Comparison of ENCODE assay signal across 11 mouse cellular contexts in the genomic region with DNA sequence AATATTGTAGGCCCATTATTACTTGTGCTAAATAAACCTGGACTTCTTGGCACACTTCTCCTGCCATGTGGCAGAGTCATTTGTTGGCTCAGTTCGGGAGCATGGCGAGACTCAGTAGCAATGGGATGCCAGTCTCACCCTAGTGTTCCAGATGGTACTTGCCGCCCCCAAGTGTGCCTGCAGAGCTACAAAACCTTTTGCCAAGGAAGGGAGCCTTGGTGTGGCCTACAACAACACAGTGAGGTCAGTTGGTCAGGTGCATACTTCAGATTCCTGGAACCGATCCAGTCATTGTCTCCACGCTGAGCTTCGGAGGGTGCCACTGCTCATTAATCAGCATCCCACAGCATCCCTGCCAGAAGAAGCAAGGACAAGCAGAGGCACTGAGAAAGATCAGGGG. TPM values are rescaled to one million over a fixed set of nuclear protein-coding genes. Genes with fewer than 3 reads are reported as not detected.
A peak's percentile ranks its signal among the peaks of the same experiment; 100 is the strongest.
DNase-seq lines count a peak whose midpoint lies in the region; ATAC-seq lines count a peak whose summit lies in the region.
"Had no signal": no experiment of that assay in that cellular context is flagged by ENCODE, and none has a peak within 500 bp of the region (broad histone marks: within the 10 kb centered on the region; RNA-seq: fewer than 3 reads in every experiment).

No protein-coding gene starts in this region.

- 52% methylated on average over 6 of the region's 6 CpGs for WGBS in heart, embryonic 10.5 days
- WGBS in lung, embryonic 15.5 days: 28% methylated on average over 6 of the region's 6 CpGs

- H3K27ac ChIP-seq in heart, embryonic 10.5 days: peak overlapping the region; percentile 42; the same call in 1 of the 2 replicates
- peak overlapping the region; percentile 53; the same call in 1 of the 2 replicates for H3K27ac ChIP-seq in lung, embryonic 15.5 days
- H3K27ac ChIP-seq: midbrain, embryonic 12.5 days had no signal

- H3K27me3 ChIP-seq in heart, embryonic 10.5 days (ENCODE audit: insufficient read depth, poor library complexity, severe bottlenecking): no peaks in the 10 kb centered on the region
- H3K27me3 ChIP-seq in lung, embryonic 15.5 days: no peaks in the 10 kb centered on the region
- H3K27me3 ChIP-seq: CH12.LX had no signal

- H3K4me2 ChIP-seq in lung, embryonic 15.5 days: no peak overlapping the region
- H3K4me2 ChIP-seq: midbrain, embryonic 12.5 days had no signal

- peak; percentile 27 for DNase-seq in gastrocnemius, adult 18-20 months (ENCODE audit: low spot score)
- no peak for DNase-seq in gastrocnemius, adult 8-10 months (ENCODE audit: low spot score in 2 of 2)
- peak; percentile 99 for DNase-seq in cerebellum, adult 11-12 months
- DNase-seq in heart, embryonic 10.5 days (ENCODE audit: low spot score): no peak
- peak; percentile 62 to 83 for DNase-seq in kidney, postnatal 36 days

- H3K9me3 ChIP-seq in heart, embryonic 10.5 days: no peaks in the 10 kb centered on the region
- no peaks in the 10 kb centered on the region for H3K9me3 ChIP-seq in lung, embryonic 15.5 days
- H3K9me3 ChIP-seq: midbrain, embryonic 12.5 days had no signal

- H3K4me3 ChIP-seq in heart, embryonic 10.5 days: no peak overlapping the region
- H3K4me3 ChIP-seq in lung, embryonic 15.5 days: no peak overlapping the region
- H3K4me3 ChIP-seq: erythroblast, embryonic 14.5 days; midbrain, embryonic 12.5 days had no signal

- ATAC-seq in lung, embryonic 15.5 days (ENCODE audit: borderline replicate concordance, extremely low read depth, low FRiP score, low TSS enrichment): no peak
- ATAC-seq in CD4-positive, CD25-positive, alpha-beta regulatory T cell, adult 4 months: no peak
- ATAC-seq in erythroid progenitor cell, adult 5-6 weeks (replicated peaks; ENCODE audit: low FRiP score, poor library complexity, severe bottlenecking): no peak

- H3K9ac ChIP-seq in lung, embryonic 15.5 days: no peak overlapping the region
- H3K9ac ChIP-seq: midbrain, embryonic 12.5 days had no signal

- H3K4me1 ChIP-seq in heart, embryonic 10.5 days: peaks cover 40% of the 10 kb centered on the region
- peaks cover 51% of the 10 kb centered on the region for H3K4me1 ChIP-seq in lung, embryonic 15.5 days

- no peaks in the 10 kb centered on the region for H3K36me3 ChIP-seq in heart, embryonic 10.5 days
- no peaks in the 10 kb centered on the region for H3K36me3 ChIP-seq in lung, embryonic 15.5 days
- H3K36me3 ChIP-seq: midbrain, embryonic 12.5 days had no signal

RNA-seq across cellular contexts. Expression of a gene that starts 14.4 kb away (rescaled TPM):
- total RNA-seq in gastrocnemius, adult 18-20 months (2021): not detected
- not detected for total RNA-seq in gastrocnemius, adult 8-10 months (2022)
- 1.1 and 3.7 TPM in 2 replicates for polyA plus RNA-seq in heart, embryonic 10.5 days (2016; fragmentation: Nextera tagmentation; extraction: Ambion mirVana)
- 3.1 and 3.2 TPM in 2 replicates for polyA plus RNA-seq in lung, embryonic 15.5 days (2015; fragmentation: Nextera tagmentation; extraction: Ambion mirVana)
- polyA plus RNA-seq in CD4-positive, CD25-positive, alpha-beta regulatory T cell, adult 4 months (2017; shearing (Covaris generic)): not detected
- not detected in 2 replicates for total RNA-seq in erythroid progenitor cell, adult 5-6 weeks (2015; ENCODE audit: low replicate concordance)
- total RNA-seq in erythroid progenitor cell, adult 5-6 weeks (2017; ENCODE audit: low replicate concordance): not detected in 2 replicates
- polyA plus RNA-seq: erythroblast, embryonic 14.5 days; midbrain, embryonic 12.5 days had no signal

Comparison
In these comparisons a context has a peak if more than half of its experiments do, and no peak if none do; other contexts are left out.
1. DNase-seq: peak in gastrocnemius, adult 18-20 months (single experiment), cerebellum, adult 11-12 months (single experiment) and kidney, postnatal 36 days (2 of 2); none in gastrocnemius, adult 8-10 months (0 of 2) and heart, embryonic 10.5 days (single experiment).